14 mouse cellular contexts compared by ENCODE assay signal in the genomic region with DNA sequence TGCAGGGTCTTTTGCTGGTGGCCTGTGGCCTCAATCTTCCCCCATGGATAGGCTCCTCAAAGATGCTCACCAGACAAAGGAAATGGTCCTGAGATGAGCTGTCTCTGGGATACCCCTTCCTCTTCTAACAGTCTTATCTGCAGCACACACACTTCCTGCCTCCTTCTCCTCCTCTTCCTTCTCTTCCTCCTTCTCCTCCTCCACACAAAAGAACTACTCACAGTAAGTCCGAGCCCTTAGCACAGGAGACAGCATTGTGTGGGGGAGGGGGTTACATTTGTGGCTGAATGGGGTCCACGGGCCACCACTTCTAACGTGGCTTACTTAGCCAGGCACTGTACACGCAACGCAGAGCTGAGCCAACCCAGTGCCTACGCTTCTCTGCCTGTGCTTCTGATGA. TPM values are rescaled to one million over a fixed set of nuclear protein-coding genes. Genes with fewer than 3 reads are reported as not detected.
DNase-seq lines count a peak whose midpoint lies in the region; ATAC-seq lines count a peak whose summit lies in the region.
"Had no signal": no experiment of that assay in that cellular context is flagged by ENCODE, and none has a peak within 500 bp of the region (broad histone marks: within the 10 kb centered on the region; RNA-seq: fewer than 3 reads in every experiment).

No protein-coding gene starts in this region.

- 56% methylated on average over 6 of the region's 6 CpGs for whole genome bisulfite sequencing in heart, embryonic 16.5 days
- WGBS in hindbrain, embryonic 12.5 days: 81% methylated on average over 6 of the region's 6 CpGs
- WGBS in midbrain, embryonic 14.5 days: 63% methylated on average over 6 of the region's 6 CpGs

- peaks cover 11% of the 10 kb centered on the region for H3K4me1 ChIP-seq in heart, embryonic 16.5 days (ENCODE audit: control insufficient read depth, insufficient read depth, low read length)
- peaks cover 28% of the 10 kb centered on the region for H3K4me1 ChIP-seq in hindbrain, embryonic 12.5 days
- peaks cover 22% of the 10 kb centered on the region for H3K4me1 ChIP-seq in midbrain, embryonic 14.5 days (ENCODE audit: control insufficient read depth, insufficient read depth, low read length)

- H3K4me3 ChIP-seq in heart, embryonic 16.5 days (ENCODE audit: low read length): no peak overlapping the region
- H3K4me3 ChIP-seq in hindbrain, embryonic 12.5 days: no peak overlapping the region
- H3K4me3 ChIP-seq in midbrain, embryonic 14.5 days (replicated peaks; ENCODE audit: low read depth, low read length): no peak overlapping the region
- H3K4me3 ChIP-seq: limb, embryonic 15.5 days; myocyte had no signal

- no peak overlapping the region for H3K27ac ChIP-seq in heart, embryonic 16.5 days (ENCODE audit: low read length)
- H3K27ac ChIP-seq in hindbrain, embryonic 12.5 days: peak overlapping the region; percentile 57; the same call in 1 of the 2 replicates
- H3K27ac ChIP-seq in midbrain, embryonic 14.5 days (replicated peaks; ENCODE audit: low read depth, low read length): peak overlapping the region; percentile 82
- H3K27ac ChIP-seq: limb, embryonic 15.5 days had no signal

- no peaks in the 10 kb centered on the region for H3K36me3 ChIP-seq in heart, embryonic 16.5 days (ENCODE audit: control insufficient read depth, insufficient read depth)
- peaks cover 46% of the 10 kb centered on the region for H3K36me3 ChIP-seq in hindbrain, embryonic 12.5 days
- peaks cover 48% of the 10 kb centered on the region for H3K36me3 ChIP-seq in midbrain, embryonic 14.5 days (ENCODE audit: control insufficient read depth, insufficient read depth, low read length)

- H3K27me3 ChIP-seq in heart, embryonic 16.5 days (ENCODE audit: control insufficient read depth, insufficient read depth, low read length): peaks cover 19% of the 10 kb centered on the region
- H3K27me3 ChIP-seq in hindbrain, embryonic 12.5 days: no peaks in the 10 kb centered on the region
- no peaks in the 10 kb centered on the region for H3K27me3 ChIP-seq in midbrain, embryonic 14.5 days (ENCODE audit: control insufficient read depth, insufficient read depth, low read length)
- H3K27me3 ChIP-seq: limb, embryonic 15.5 days had no signal

- no peak overlapping the region for H3K4me2 ChIP-seq in heart, embryonic 16.5 days (ENCODE audit: low read depth, low read length)
- no peak overlapping the region for H3K4me2 ChIP-seq in hindbrain, embryonic 12.5 days (replicated peaks)
- no peak overlapping the region for H3K4me2 ChIP-seq in midbrain, embryonic 14.5 days (ENCODE audit: low read length)
- H3K4me2 ChIP-seq: limb, embryonic 15.5 days had no signal

- no peaks in the 10 kb centered on the region for H3K9me3 ChIP-seq in heart, embryonic 16.5 days (replicated peaks; ENCODE audit: control insufficient read depth, low read length)
- H3K9me3 ChIP-seq in hindbrain, embryonic 12.5 days (replicated peaks): no peaks in the 10 kb centered on the region
- H3K9me3 ChIP-seq in midbrain, embryonic 14.5 days (ENCODE audit: control insufficient read depth, low read length): no peaks in the 10 kb centered on the region
- H3K9me3 ChIP-seq: limb, embryonic 15.5 days had no signal

- no peak overlapping the region for H3K9ac ChIP-seq in heart, embryonic 16.5 days (ENCODE audit: low read length)
- 0 out of 2 replicates have a peak overlapping the region, but pooled peaks have one; percentile 11 for H3K9ac ChIP-seq in hindbrain, embryonic 12.5 days
- H3K9ac ChIP-seq in midbrain, embryonic 14.5 days (replicated peaks; ENCODE audit: low read length): no peak overlapping the region
- H3K9ac ChIP-seq: limb, embryonic 15.5 days had no signal

- no peak for DNase-seq in heart, postnatal 4 days
- peak; percentile 38 for DNase-seq in midbrain, embryonic 14.5 days
- no peak for DNase-seq in kidney, postnatal 10 days
- DNase-seq in kidney, adult 11 months: no peak

- 0 out of 2 replicates have a peak, but pooled peaks have one; percentile 17 for ATAC-seq in heart, embryonic 16.5 days (replicated peaks; ENCODE audit: extremely low read depth, insufficient read depth, low FRiP score)
- ATAC-seq in common myeloid progenitor, adult 5-6 weeks (replicated peaks; ENCODE audit: low read depth, poor library complexity, severe bottlenecking): peak; percentile 65
- ATAC-seq in hindbrain, embryonic 12.5 days (ENCODE audit: low FRiP score): no peak
- ATAC-seq in midbrain, embryonic 14.5 days (ENCODE audit: low FRiP score, low TSS enrichment): no peak
- ATAC-seq: activated CD4-positive, CD25-positive, alpha-beta regulatory T cell, adult 4 months; intestine, postnatal 0 days had no signal

RNA-seq across cellular contexts. Expression of a gene that starts 30.6 kb away (rescaled TPM):
- polyA plus RNA-seq in heart, embryonic 16.5 days (2015; fragmentation: Nextera tagmentation; extraction: Ambion mirVana): 0.04 TPM in 1 of 2 replicates, not detected in the other
- total RNA-seq in heart, postnatal 4 days (2021): not detected
- total RNA-seq in common myeloid progenitor, adult 5-6 weeks (2017): not detected in 2 replicates
- 0.06 TPM in 1 of 2 replicates, not detected in the other for polyA plus RNA-seq in hindbrain, embryonic 12.5 days (2016; fragmentation: Nextera tagmentation; extraction: Ambion mirVana)
- polyA plus RNA-seq in midbrain, embryonic 14.5 days (2014; fragmentation: Nextera tagmentation; extraction: Ambion mirVana): not detected in 2 replicates
- total RNA-seq: CH12.LX; gastrocnemius, adult 18-20 months had no signal
- polyA plus RNA-seq: activated CD4-positive, CD25-positive, alpha-beta regulatory T cell, adult 4 months; intestine, postnatal 0 days; limb, embryonic 15.5 days; myocyte had no signal

RNA-seq across cellular contexts. Expression of a gene that starts 42.8 kb away (rescaled TPM):
- not detected in 2 replicates for polyA plus RNA-seq in heart, embryonic 16.5 days (2015; fragmentation: Nextera tagmentation; extraction: Ambion mirVana)
- total RNA-seq in heart, postnatal 4 days (2021): not detected
- total RNA-seq in common myeloid progenitor, adult 5-6 weeks (2017): not detected in 2 replicates
- not detected in 2 replicates for polyA plus RNA-seq in hindbrain, embryonic 12.5 days (2016; fragmentation: Nextera tagmentation; extraction: Ambion mirVana)
- polyA plus RNA-seq in midbrain, embryonic 14.5 days (2014; fragmentation: Nextera tagmentation; extraction: Ambion mirVana): not detected in 2 replicates
- total RNA-seq: CH12.LX; gastrocnemius, adult 18-20 months; layer of hippocampus, postnatal 14 days had no signal
- polyA plus RNA-seq: activated CD4-positive, CD25-positive, alpha-beta regulatory T cell, adult 4 months; intestine, postnatal 0 days; limb, embryonic 15.5 days; myocyte had no signal

RNA-seq across cellular contexts. Expression of a gene that starts 50.5 kb away (rescaled TPM):
- polyA plus RNA-seq in heart, embryonic 16.5 days (2015; fragmentation: Nextera tagmentation; extraction: Ambion mirVana): 19.3 and 22.5 TPM in 2 replicates
- 10 to 100 TPM; 59.1 to 60.3 TPM for total RNA-seq in heart, postnatal 4 days (2021)
- total RNA-seq in common myeloid progenitor, adult 5-6 weeks (2017): 91.9 and 106 TPM in 2 replicates
- 118 and 122 TPM in 2 replicates for polyA plus RNA-seq in hindbrain, embryonic 12.5 days (2016; fragmentation: Nextera tagmentation; extraction: Ambion mirVana)
- 105 and 116 TPM in 2 replicates for polyA plus RNA-seq in midbrain, embryonic 14.5 days (2014; fragmentation: Nextera tagmentation; extraction: Ambion mirVana)

Comparison
In these comparisons a context has a peak if more than half of its experiments do, and no peak if none do; other contexts are left out.
1. ATAC-seq: peak in heart, embryonic 16.5 days (single experiment) and common myeloid progenitor, adult 5-6 weeks (single experiment); none in hindbrain, embryonic 12.5 days (single experiment) and midbrain, embryonic 14.5 days (single experiment).